Mouse (Mus musculus): Measurements from ENCODE around the gene Csf3r.
"Not testable (repeated sequence)": the region's sequence is repeated elsewhere in the genome, so short reads cannot be mapped to it uniquely, and the experiment has no call there.

- not testable (repeated sequence) for TF ChIP-seq CTCF (IDR thresholded peaks at IDR 0.05; ENCODE audit: low read depth, low read length); GATA1 (IDR thresholded peaks at IDR 0.05; ENCODE audit: borderline replicate concordance, low read length); TAL1 (conservative IDR thresholded peaks at IDR 0.05; ENCODE audit: low read depth, low read length); POLR2AphosphoS5 (IDR thresholded peaks at IDR 0.05; ENCODE audit: insufficient replicate concordance, low read depth, low read length)
These were observed 38.6 kb upstream of the Csf3r start for GRCm38 (mm10) chr4:125985703-125986102.
